Mouse (Mus musculus) heart, embryonic 15.5 days (tissue): ENCODE results near the gene Serinc3. TPM values are rescaled to one million over a fixed set of nuclear protein-coding genes. Genes with fewer than 3 reads are reported as not detected.
"Not testable (repeated sequence)": the region's sequence is repeated elsewhere in the genome, so short reads cannot be mapped to it uniquely, and the experiment has no call there.

Source experiments
- ATAC-seq: fragments of 200-750 bp; cut with Nextera tagmentation; replicated peaks from 2 replicates; pipeline ENCODE4 v1.8.0; 2017; ENCODE audit warnings: low read depth, moderate TSS enrichment; ENCODE audit not compliant: insufficient number of reproducible peaks, insufficient read depth, low FRiP score
- H3K27ac ChIP-seq: fragments of 300-500 bp; sonication (generic); 2 replicates; pipeline ENCODE4 v1.5.1; 2015; ENCODE audit warnings: mild to moderate bottlenecking, inconsistent platforms
- H3K27me3 ChIP-seq: fragments of 300-500 bp; sonication (generic); 2 replicates; pipeline ENCODE4 v1.6.1; 2015; ENCODE audit warnings: inconsistent platforms
- H3K36me3 ChIP-seq: fragments of 300-500 bp; sonication (generic); 2 replicates; pipeline ENCODE4 v1.6.1; 2015; ENCODE audit warnings: mild to moderate bottlenecking, inconsistent platforms
- H3K4me1 ChIP-seq: fragments of 300-500 bp; sonication (generic); replicated peaks from 2 replicates; pipeline ENCODE4 v1.6.1; 2015; ENCODE audit warnings: inconsistent platforms
- H3K4me2 ChIP-seq: fragments of 300-500 bp; sonication (generic); 2 replicates; pipeline ENCODE4 v1.6.1; 2015; ENCODE audit warnings: inconsistent platforms, mild to moderate bottlenecking, moderate library complexity
- H3K4me3 ChIP-seq: fragments of 300-500 bp; sonication (generic); 2 replicates; pipeline ENCODE4 v1.5.1; 2015; ENCODE audit warnings: mild to moderate bottlenecking, inconsistent platforms
- H3K9ac ChIP-seq: fragments of 300-500 bp; sonication (generic); 2 replicates; pipeline ENCODE4 v1.6.1; 2015; ENCODE audit warnings: mild to moderate bottlenecking, inconsistent platforms
- H3K9me3 ChIP-seq: fragments of 300-500 bp; sonication (generic); replicated peaks from 2 replicates; pipeline ENCODE4 v1.6.1; 2016; ENCODE audit warnings: inconsistent platforms
- WGBS: fragments of 180-500 bp; shearing (Covaris S2); methylation state at CpG from one replicate; pipeline ENCODE4 v1.1.7; 2015; ENCODE audit warnings: mixed read lengths; 5-methylcytosine and 5-hydroxymethylcytosine counted together
- polyA plus RNA-seq: library from polyadenylated mRNA; unstranded; fragments of >200 nt; fragmentation: Nextera tagmentation; extraction: Ambion mirVana; gene quantifications from 2 replicates; pipeline ENCODE4 v1.2.1, GENCODE M21; 2015

Serinc3 gene
- 54.8 and 57.1 TPM in 2 replicates for polyA plus RNA-seq

DNA sequence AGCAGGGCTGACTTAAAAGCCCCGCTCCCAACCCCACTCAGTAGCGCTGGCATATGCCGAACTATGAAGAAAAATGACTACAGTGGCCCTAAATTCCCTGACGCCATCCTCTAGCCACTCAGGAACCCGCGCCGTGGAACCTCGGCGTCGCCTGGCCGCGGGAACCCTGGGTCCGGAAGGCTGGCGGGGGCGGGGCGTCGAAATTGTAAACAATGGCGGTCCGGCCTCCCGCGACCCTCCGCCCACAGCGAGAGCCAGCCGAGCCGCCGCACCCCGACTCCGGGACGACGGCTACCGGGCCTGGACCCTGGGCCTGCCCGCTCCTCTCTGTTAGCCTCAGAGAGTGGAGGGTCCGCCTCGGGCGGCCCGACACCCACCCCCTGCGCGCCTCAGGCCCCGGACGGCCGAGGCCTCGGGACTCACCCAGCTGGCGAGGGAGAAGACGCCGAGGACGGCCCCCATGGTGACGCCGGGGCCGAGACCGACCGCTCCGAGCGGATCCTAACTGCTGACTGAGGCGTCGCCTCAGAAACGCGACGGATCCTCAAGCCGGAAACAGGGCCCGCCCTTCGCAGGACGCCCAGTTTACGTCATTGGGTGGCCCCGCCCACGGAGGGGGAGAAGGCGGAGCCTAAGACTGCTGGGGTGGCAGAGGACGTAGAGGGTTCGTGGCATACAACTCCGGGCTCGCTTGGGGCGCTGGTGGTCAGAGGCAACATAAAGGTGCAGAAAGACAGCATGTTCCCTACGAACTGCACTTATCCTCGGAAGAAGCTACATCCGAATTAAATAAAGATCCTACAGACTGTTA, at the start of gene Serinc3:
Gene Serinc3 (minus strand): TSS at position 557 of the 811 bp plus-strand sequence.
- under 1% methylated on average over 72 of the region's 74 CpGs for WGBS
- H3K9me3 ChIP-seq = no peaks in the 10 kb centered on the region
- peak within 1 kb of the TSS; percentile 99 for H3K27ac ChIP-seq
- peak within 1 kb of the TSS; percentile 95 for H3K9ac ChIP-seq
- peak; percentile 95 for ATAC-seq
- no peaks in the 10 kb centered on the region for H3K27me3 ChIP-seq
- peaks cover 53% of the 10 kb centered on the region for H3K4me1 ChIP-seq
- H3K4me2 ChIP-seq = peak within 1 kb of the TSS; percentile 70
- H3K4me3 ChIP-seq = peak within 1 kb of the TSS; percentile 94
- H3K36me3 ChIP-seq = no peaks in the 10 kb centered on the region

DNA sequence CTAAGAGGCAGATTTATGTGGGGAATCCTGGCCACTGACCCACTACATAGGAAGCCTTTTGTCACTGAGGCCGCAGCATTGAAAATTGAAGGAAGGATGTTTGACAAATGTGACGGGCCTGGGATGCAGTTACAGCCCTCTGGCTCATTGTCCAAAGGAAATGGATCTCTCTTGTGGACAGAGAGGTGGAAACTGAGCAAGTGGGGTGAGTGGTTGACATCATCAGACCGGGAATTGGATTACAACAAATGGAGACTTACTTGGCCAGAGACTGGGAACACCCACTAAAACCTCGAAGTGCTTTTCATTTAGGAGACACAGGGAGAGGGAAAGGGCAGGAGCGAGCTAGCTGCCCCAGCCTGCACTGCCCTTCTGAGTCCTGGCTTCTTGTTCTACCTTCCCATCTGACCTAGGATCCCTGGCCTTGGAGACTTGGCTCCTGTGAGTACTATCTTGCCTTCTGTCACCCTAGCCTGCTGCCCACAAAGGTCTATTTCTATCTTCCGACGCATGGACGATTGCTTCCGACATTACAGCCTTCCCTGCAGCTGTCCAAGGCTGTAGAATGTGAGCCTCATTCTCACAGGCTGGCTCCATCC, 48.9 kb upstream of the Serinc3 start:
- Histone ChIP-seq H3K27me3 (no peaks in the 10 kb centered on the region), H3K9ac (no peak overlapping the region), H3K4me1 (peaks cover 86% of the 10 kb centered on the region), H3K4me3 (peak overlapping the region; percentile 18), H3K36me3 (no peaks in the 10 kb centered on the region), H3K4me2 (peak overlapping the region; percentile 21), H3K9me3 (no peaks in the 10 kb centered on the region), H3K27ac (peak overlapping the region; percentile 98)
- ATAC-seq = no peak; the same call in 1 of the 2 replicates
- 37% methylated on average over 9 of the region's 9 CpGs for whole genome bisulfite sequencing

DNA sequence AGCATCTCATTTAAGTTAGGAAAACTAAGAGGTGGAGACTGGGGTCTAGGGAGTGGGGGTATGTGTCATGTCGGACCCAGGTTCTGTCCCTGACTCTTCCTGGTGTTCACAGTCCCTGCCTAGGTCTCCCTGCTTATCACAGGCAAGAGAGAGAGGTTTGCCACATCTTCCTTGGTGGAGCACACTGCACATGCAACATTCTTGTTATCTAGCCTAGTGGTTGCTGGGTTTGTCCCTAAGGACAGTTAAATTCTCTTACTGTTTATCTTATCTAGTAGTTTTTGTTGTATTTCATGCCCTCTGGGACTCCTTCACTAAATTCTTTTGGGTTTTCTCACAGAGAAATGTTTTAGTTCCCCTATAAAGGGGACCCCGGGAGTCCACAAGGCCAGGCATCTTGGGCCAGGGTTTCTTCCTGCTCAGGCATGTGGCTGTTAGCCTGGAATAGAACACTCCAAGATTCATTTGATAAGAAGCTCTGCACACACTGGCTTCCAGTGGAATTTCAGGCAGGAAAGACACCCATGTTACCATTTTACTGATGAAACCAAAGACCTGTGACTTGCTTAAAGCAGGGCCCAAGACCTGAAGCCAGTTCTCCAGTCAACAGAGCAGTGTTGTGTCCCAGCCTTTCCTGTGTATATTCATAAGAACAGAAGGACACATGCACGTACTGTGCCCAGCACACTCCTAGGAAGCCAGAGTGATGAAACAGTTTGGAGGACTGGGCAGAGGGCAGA, 48.1 kb upstream of the Serinc3 start:
- H3K9ac ChIP-seq = no peak overlapping the region
- H3K9me3 ChIP-seq = no peaks in the 10 kb centered on the region
- H3K4me3 ChIP-seq = no peak overlapping the region
- H3K36me3 ChIP-seq = no peaks in the 10 kb centered on the region
- WGBS = 27% methylated on average over 3 of the region's 3 CpGs
- ATAC-seq = no peak
- H3K4me1 ChIP-seq = peaks cover 84% of the 10 kb centered on the region
- no peaks in the 10 kb centered on the region for H3K27me3 ChIP-seq
- H3K4me2 ChIP-seq = no peak overlapping the region
- peak overlapping the region; percentile 98 for H3K27ac ChIP-seq

DNA sequence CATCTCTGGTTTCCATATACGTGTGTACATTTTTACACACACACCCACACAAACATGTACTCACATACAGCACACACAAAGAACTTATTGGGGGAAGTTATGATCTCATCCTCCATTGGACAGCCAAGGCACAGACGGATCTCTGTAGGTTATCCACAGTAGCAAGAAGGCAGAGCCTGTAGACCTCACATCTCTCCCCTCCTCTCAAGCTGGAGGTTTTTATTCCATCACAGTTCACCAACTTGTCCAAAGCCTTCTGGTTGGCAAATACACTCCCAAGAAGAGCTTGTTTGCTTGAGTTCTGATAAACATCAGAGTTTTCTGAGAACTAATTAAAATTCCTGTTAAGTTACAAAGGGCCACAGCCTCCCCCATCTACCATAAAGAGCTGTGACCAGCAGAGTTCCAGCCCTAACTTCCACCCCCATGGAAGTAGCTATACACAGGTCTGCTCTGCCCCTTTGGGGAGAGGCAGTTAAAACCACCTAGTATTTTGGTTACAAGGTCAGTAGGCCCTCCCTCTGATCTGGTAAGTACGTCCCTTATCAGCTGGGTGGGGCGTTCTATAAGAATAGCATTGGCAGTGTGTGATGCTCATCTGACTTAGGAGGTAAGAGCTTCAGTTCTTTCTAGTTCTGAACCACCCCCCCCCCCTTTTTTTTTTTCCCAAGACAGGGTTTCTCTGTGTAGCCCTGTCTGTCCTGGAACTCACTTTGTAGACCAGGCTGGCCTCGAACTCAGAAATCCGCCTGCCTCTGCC, 47.1 kb upstream of the Serinc3 start:
- Histone ChIP-seq H3K9ac (no peak overlapping the region), H3K4me2 (no peak overlapping the region), H3K4me3 (no peak overlapping the region), H3K4me1 (peaks cover 82% of the 10 kb centered on the region), H3K27ac (peak overlapping the region; percentile 98), H3K9me3 (no peaks in the 10 kb centered on the region), H3K27me3 (no peaks in the 10 kb centered on the region), H3K36me3 (no peaks in the 10 kb centered on the region)
- no peak for ATAC-seq
- WGBS = 69% methylated on average over 6 of the region's 6 CpGs

DNA sequence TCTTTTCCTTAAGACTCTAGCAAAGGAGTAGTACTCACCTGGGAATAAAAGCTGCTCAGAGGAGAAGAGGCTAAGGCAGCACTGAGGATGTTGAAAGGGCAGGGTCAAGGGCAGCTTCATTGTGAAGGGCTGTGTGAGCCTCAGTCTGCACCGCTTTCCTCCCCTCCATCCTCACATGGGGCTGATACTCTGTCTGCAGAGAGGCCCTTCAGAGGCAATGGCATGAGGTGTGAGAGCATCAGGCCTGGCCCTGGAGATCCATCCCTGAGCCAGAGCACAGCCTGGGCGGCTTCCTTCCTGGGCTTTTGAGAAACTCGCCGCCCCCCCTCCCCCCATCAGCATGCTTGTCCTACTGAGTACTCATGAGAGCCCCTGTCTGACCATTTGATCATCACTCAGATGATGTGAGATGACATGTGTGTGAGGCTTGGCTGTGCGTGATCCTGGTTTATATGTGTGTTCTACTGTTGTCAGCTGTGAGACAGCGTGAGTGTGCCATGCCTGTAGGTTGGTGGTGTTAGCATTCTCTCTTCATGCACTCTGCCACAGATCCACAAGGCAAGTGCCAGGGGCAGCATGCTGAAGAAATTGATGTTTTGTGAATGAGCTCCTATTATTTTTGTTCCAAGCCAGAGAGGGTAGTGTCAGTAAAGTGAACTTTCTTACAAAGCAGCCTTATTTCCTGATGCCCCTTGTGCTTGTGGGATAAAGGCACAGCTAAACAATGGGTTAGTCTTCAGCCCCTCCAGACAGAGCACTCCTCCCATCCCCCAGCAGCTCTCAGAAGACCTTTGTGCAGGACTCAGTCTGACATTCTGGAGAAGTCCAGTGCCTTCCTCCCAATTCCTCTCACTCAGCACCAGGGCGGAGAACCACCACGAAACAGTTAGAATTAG, 45.7 kb upstream of the Serinc3 start:
- H3K4me2 ChIP-seq = no peak overlapping the region
- no peak overlapping the region for H3K9ac ChIP-seq
- 62% methylated on average over 8 of the region's 8 CpGs for WGBS
- H3K36me3 ChIP-seq = no peaks in the 10 kb centered on the region
- H3K4me3 ChIP-seq = no peak overlapping the region
- no peaks in the 10 kb centered on the region for H3K27me3 ChIP-seq
- ATAC-seq = no peak
- no peaks in the 10 kb centered on the region for H3K9me3 ChIP-seq
- peaks cover 86% of the 10 kb centered on the region for H3K4me1 ChIP-seq
- peak overlapping the region; percentile 98 for H3K27ac ChIP-seq

DNA sequence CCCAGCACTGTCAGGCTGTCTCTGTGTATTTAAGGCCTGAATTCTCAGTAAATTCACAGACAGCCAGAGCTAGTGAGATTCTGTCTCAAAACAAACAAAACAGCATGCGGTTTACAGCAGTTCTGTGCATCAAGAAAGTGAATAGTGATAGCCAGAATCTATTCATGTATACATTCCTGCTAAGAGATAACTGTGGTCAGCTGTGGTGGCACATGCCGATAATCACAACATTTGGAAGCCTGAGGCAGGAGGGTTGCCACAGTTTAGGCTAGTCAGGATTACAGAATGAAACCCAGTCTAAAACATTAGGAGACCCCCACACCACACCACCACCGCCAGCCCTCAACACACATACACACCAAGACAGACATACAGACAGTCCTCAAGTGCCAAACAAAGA, 44.8 kb upstream of the Serinc3 start:
- H3K27me3 ChIP-seq = no peaks in the 10 kb centered on the region
- H3K36me3 ChIP-seq = no peaks in the 10 kb centered on the region
- peaks cover 89% of the 10 kb centered on the region for H3K4me1 ChIP-seq
- no peak overlapping the region for H3K4me3 ChIP-seq
- peak overlapping the region; percentile 98 for H3K27ac ChIP-seq
- ATAC-seq = no peak
- no peaks in the 10 kb centered on the region for H3K9me3 ChIP-seq
- 58% methylated on average over 3 of the region's 3 CpGs for WGBS
- H3K4me2 ChIP-seq = no peak overlapping the region
- no peak overlapping the region for H3K9ac ChIP-seq

DNA sequence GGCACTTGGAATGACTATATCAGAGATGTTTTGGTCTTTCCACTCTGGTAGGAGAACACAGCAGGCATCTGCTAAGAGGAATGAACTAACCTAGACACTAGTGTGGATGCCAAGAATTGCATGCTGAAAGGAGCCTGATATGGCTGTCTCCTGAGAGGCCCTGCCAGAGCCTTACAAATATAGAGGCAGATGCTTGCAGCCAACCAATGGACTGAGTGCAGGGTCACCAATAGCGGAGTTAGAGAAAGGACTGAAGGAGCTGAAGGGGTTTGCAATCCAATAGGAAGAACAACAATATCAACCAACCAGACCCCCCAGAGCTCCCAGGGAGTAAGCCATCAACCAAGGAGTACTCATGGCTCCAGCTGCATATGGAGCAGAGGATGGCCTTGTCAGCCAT, 43.4 kb upstream of the Serinc3 start:
- Histone ChIP-seq H3K27ac (peak overlapping the region; percentile 98), H3K4me1 (peaks cover 80% of the 10 kb centered on the region)
- not testable (repeated sequence) for H3K36me3 ChIP-seq, H3K9me3 ChIP-seq, H3K4me2 ChIP-seq, H3K27me3 ChIP-seq, H3K4me3 ChIP-seq, H3K9ac ChIP-seq
- 0 out of 2 replicates have a peak, but pooled peaks have one; percentile 8 for ATAC-seq
- 19% methylated on average over 1 of the region's 1 CpGs for WGBS

DNA sequence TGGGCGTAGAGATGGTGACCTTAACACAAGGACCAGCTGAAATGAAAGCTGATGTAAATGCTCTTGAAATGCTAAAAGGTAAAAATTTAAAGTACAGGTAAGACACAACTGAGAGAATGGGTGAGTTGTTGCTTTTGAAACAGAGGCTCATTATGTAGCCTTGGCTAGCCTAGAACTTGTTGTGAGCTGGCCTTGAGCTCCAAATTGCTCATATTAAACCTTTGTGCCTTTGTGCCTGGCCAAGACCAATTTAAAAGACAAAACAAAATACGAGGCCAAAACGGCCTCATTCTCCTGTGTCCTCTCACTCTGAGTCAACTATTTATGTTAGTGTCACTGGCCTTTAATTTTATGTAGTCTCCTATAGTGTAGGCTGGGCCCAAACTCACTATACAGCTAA, 42.0 kb upstream of the Serinc3 start:
- Histone ChIP-seq H3K4me3 (no peak overlapping the region), H3K4me1 (peaks cover 76% of the 10 kb centered on the region), H3K4me2 (no peak overlapping the region), H3K27ac (peak overlapping the region; percentile 98), H3K9me3 (no peaks in the 10 kb centered on the region), H3K9ac (no peak overlapping the region), H3K36me3 (no peaks in the 10 kb centered on the region), H3K27me3 (no peaks in the 10 kb centered on the region)
- ATAC-seq = no peak
- 74% methylated on average over 3 of the region's 3 CpGs for WGBS

DNA sequence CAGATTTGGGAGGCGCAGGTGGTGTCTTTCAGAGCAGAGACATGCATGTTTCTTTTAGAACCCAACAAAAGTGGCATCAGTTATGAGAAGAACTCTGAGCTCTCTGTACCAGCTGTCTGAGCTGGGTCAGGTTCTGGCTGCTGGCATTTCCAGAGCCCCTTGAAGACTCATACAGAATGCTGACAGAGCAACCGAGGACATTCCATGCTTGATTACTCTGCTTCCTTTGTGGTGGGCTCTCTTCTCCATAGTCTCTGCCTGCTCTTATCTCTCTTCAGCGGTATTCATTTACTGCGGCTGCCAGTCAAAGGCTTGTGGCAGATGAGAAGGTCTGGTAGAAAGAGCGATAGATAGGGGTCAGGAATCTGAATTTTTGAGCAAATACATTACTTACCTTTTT, 41.3 kb upstream of the Serinc3 start:
- no peak overlapping the region for H3K4me3 ChIP-seq
- peak overlapping the region; percentile 46 for H3K4me2 ChIP-seq
- H3K4me1 ChIP-seq = peaks cover 74% of the 10 kb centered on the region
- H3K36me3 ChIP-seq = no peaks in the 10 kb centered on the region
- no peaks in the 10 kb centered on the region for H3K27me3 ChIP-seq
- no peaks in the 10 kb centered on the region for H3K9me3 ChIP-seq
- peak overlapping the region; percentile 30; the same call in 1 of the 2 replicates for H3K9ac ChIP-seq
- peak; percentile 12; the same call in 1 of the 2 replicates for ATAC-seq
- peak overlapping the region; percentile 98 for H3K27ac ChIP-seq
- 40% methylated on average over 5 of the region's 5 CpGs for WGBS

DNA sequence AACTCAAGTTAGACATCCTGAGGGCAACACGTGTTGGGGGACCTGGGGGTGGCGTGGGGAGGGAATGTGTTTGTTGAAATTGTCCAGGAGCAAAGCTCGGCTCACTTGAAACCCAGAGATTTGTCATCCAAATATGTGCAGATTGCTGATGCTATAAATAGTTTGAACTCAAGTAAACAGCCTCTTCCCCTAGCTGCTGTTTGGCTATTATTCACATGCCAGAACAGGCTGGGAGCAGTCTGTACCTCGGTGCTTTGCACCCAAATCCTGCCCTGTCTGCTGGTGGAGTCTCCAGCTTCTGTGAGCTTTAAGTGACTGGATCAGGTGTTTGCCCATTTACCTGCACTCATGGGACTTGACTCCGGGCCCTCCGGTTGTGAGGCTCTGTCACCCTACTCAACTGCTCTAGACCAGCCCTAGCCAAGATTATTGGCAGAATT, 40.9 kb upstream of the Serinc3 start:
- Histone ChIP-seq H3K4me2 (peak overlapping the region; percentile 46), H3K27ac (peak overlapping the region; percentile 98), H3K4me3 (no peak overlapping the region), H3K27me3 (no peaks in the 10 kb centered on the region), H3K9ac (peak overlapping the region; percentile 30; the same call in 1 of the 2 replicates), H3K9me3 (no peaks in the 10 kb centered on the region), H3K36me3 (no peaks in the 10 kb centered on the region), H3K4me1 (peaks cover 71% of the 10 kb centered on the region)
- peak; percentile 85 for ATAC-seq
- WGBS = 24% methylated on average over 6 of the region's 6 CpGs
